In genomic region chr2:14341652-14342308, GRCm38 (mm10) we compare ENCODE assay signal across 8 mouse cellular contexts. TPM values are rescaled to one million over a fixed set of nuclear protein-coding genes. Genes with fewer than 3 reads are reported as not detected.
DNase-seq lines count a peak whose midpoint lies in the region; ATAC-seq lines count a peak whose summit lies in the region.
"Had no signal": no experiment of that assay in that cellular context is flagged by ENCODE, and none has a peak within 500 bp of the region (broad histone marks: within the 10 kb centered on the region; RNA-seq: fewer than 3 reads in every experiment).

No protein-coding gene starts in this region.

- H3K4me1 ChIP-seq in kidney, embryonic 16.5 days (ENCODE audit: insufficient read depth, low read length): peaks cover 7% of the 10 kb centered on the region
- peaks cover 12% of the 10 kb centered on the region; the same call in 1 of the 2 replicates for H3K4me1 ChIP-seq in limb, embryonic 15.5 days
- H3K4me1 ChIP-seq: neural tube, embryonic 12.5 days had no signal

- no peak overlapping the region for H3K4me3 ChIP-seq in kidney, embryonic 16.5 days (ENCODE audit: low read length)
- no peak overlapping the region for H3K4me3 ChIP-seq in limb, embryonic 15.5 days
- H3K4me3 ChIP-seq: neural tube, embryonic 12.5 days had no signal

- 0 out of 2 replicates have a peak overlapping the region, but pooled peaks have one; percentile 13 for H3K4me2 ChIP-seq in kidney, embryonic 16.5 days (replicated peaks; ENCODE audit: low read depth, low read length)
- no peak overlapping the region for H3K4me2 ChIP-seq in limb, embryonic 15.5 days
- H3K4me2 ChIP-seq: neural tube, embryonic 12.5 days had no signal

- no peaks in the 10 kb centered on the region for H3K27me3 ChIP-seq in kidney, embryonic 16.5 days (ENCODE audit: insufficient read depth, low read length)
- H3K27me3 ChIP-seq in limb, embryonic 15.5 days: no peaks in the 10 kb centered on the region
- H3K27me3 ChIP-seq: neural tube, embryonic 12.5 days had no signal

- peak; percentile 90; the same call in 1 of the 2 replicates for ATAC-seq in kidney, embryonic 16.5 days (ENCODE audit: low FRiP score, low TSS enrichment)
- ATAC-seq in limb, embryonic 15.5 days (ENCODE audit: insufficient number of reproducible peaks, low FRiP score, low TSS enrichment, low read depth): peak; percentile 77

- H3K9ac ChIP-seq in kidney, embryonic 16.5 days (replicated peaks; ENCODE audit: low read length): no peak overlapping the region
- H3K9ac ChIP-seq in limb, embryonic 15.5 days: no peak overlapping the region
- H3K9ac ChIP-seq: neural tube, embryonic 12.5 days had no signal

- WGBS in kidney, embryonic 16.5 days: 63% methylated on average over 14 of the region's 14 CpGs
- WGBS in limb, embryonic 15.5 days: 50% methylated on average over 14 of the region's 14 CpGs

- H3K36me3 ChIP-seq in kidney, embryonic 16.5 days (ENCODE audit: insufficient read depth, low read length): no peaks in the 10 kb centered on the region
- no peaks in the 10 kb centered on the region for H3K36me3 ChIP-seq in limb, embryonic 15.5 days
- H3K36me3 ChIP-seq: neural tube, embryonic 12.5 days had no signal

- H3K27ac ChIP-seq in kidney, embryonic 16.5 days (ENCODE audit: low read length): no peak overlapping the region; the same call in 1 of the 2 replicates
- H3K27ac ChIP-seq in limb, embryonic 15.5 days: peak overlapping the region; percentile 62
- H3K27ac ChIP-seq: neural tube, embryonic 12.5 days had no signal

- peak; percentile 62 for DNase-seq in adrenal gland, adult 8-10 months
- DNase-seq in cerebellum, adult 18-20 months: peak; percentile 63 to 64
- peak; percentile 73 to 78 for DNase-seq in gastrocnemius, postnatal 36 days
- DNase-seq in right cerebral cortex, postnatal 36 days (ENCODE audit: low spot score in 2 of 2): peak; percentile 45 to 50
- no peak for DNase-seq in embryo, embryonic 10.5 days (ENCODE audit: low spot score)

- intact Hi-C loops in gastrocnemius, postnatal 36 days (cut with DNase I): no loop called here

- no peaks in the 10 kb centered on the region; the same call in 1 of the 2 replicates for H3K9me3 ChIP-seq in kidney, embryonic 16.5 days (ENCODE audit: low read length)
- H3K9me3 ChIP-seq in limb, embryonic 15.5 days: no peaks in the 10 kb centered on the region
- H3K9me3 ChIP-seq: neural tube, embryonic 12.5 days had no signal

RNA-seq across cellular contexts. Expression of gene Slc39a12, which starts 46.3 kb away (rescaled TPM):
- total RNA-seq in adrenal gland, adult 8-10 months (2022): under 1 TPM; 0.12 to 0.62 (median 0.26) TPM
- total RNA-seq in gastrocnemius, postnatal 36 days (2021): under 1 TPM; 0.44 to 0.54 TPM
- polyA plus RNA-seq in kidney, embryonic 16.5 days (2015; fragmentation: Nextera tagmentation; extraction: Ambion mirVana): not detected in 2 replicates
- 0.10 and 0.19 TPM in 2 replicates for polyA plus RNA-seq in limb, embryonic 15.5 days (2015; fragmentation: Nextera tagmentation; extraction: Ambion mirVana)
